Mouse (Mus musculus): Measurements from ENCODE around the gene C1qtnf5.
A peak's percentile ranks its signal among the peaks of the same experiment; 100 is the strongest.

Gene C1qtnf5

DNA sequence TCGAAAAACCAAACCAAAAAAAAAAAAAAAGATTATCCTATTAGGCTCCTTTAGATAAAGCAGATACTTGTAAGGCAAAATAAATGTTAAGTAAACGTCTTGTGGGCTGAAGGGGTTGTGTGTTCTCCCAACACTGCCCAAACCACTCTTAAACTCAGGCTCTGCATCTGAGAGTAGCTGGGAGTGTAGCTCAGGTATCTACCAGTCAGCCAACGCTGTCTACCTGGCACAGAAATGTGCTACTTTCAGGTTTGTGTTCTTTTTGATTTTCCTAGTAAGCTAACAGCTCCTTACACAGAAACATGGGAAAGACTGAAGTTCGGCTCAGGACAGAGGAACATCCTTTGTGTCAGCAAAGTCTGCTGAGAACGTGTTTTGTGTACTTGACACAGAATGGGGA, 25.2 kb downstream of the C1qtnf5 start:
- no peak for DNase-seq (ENCODE audit: low read depth)

DNA sequence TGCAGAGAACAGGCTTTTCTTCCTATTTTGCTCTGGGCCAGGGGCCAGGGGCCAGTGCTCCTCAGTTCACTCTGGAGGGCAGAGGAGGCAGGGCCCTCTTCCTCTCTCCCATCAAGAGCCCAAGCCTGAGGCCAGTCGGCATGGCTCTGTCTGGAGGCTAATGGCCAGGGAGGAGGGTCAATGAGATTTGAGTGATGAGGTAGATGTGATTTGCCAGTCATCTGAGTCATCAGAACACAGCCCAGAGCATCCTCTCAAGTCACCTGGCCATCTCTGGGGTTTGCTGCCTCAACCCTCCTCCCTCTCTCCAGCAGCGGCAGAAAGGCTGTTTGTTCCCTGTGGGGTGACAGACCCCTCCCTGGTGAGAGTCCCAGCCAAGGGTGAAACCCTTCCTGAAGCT, 26.2 kb downstream of the C1qtnf5 start:
- DNase-seq (ENCODE audit: low read depth) = no peak

- DNase-seq (ENCODE audit: low read depth) = peak; percentile 65
These were observed 27.2 kb downstream of the C1qtnf5 start, which contains the start of gene Mcam for GRCm38 (mm10) chr9:44134101-44134850. TSS of gene Mcam (plus strand) at chr9:44134469.

GRCm38 (mm10) chr9:44134851-44135730, 28.0 kb downstream of the C1qtnf5 start:
- peak; percentile 58 for DNase-seq (ENCODE audit: low read depth)

DNA sequence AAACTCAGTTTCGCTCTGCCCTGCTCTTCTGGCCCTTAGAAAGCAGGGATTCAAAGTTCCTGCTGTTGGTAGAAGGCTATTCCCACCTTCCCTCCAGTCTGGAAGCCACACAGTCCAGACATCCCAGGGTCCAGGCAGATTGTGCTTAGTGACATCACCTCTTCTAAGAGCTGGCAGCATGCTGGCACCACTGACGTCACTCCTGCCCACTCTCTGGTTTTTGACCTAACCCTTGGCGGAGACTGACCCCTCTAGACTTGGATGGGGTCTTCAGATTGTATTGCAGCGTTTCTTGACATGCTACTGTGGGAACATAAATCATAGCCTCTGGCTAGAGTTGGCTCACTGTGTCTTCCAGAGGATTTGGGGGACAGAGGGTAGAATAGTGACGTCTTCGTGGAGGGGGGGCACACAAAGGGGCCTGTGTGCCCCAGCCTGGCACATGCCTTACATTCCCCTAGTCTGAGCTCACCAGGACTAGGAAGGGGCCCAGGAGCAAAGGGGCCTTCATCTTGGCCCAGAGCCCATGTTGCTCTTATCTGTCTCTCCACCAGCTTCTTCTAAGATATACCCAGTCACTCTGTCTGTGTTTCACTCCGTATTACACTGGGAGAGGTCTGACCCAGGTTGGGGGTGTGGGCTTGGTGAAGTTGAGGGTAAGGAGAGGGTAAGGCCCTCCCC, 28.8 kb downstream of the C1qtnf5 start:
- DNase-seq (ENCODE audit: low read depth) = no peak

DNA sequence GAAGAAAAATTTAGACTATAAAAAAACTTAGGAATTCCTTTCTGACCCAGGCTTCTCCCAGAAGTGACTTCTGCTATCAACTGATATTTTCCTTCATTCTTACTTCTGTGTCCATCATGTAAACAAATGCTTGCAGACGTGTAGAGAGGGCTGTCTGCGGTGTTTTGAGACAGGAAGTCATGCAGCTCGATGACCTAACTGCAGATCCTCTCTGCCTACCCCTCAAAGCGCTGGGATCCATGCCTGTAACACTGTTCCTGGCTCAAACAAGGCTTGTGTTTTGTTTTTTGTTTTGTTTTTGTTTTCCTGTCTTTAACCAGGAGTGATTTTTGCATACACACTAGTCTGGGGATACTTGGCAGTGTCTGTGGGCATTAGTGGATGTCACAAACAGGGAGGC, 30.8 kb downstream of the C1qtnf5 start:
- no peak for DNase-seq (ENCODE audit: low read depth)

GRCm38 (mm10) chr9:44141951-44142350, 34.9 kb downstream of the C1qtnf5 start:
- DNase-seq (ENCODE audit: low read depth) = no peak

- no peak for DNase-seq (ENCODE audit: low read depth)
These were observed 36.4 kb downstream of the C1qtnf5 start for GRCm38 (mm10) chr9:44143421-44143820.

GRCm38 (mm10) chr9:44144023-44144717, 37.1 kb downstream of the C1qtnf5 start:
- DNase-seq (ENCODE audit: low read depth) = no peak

DNA sequence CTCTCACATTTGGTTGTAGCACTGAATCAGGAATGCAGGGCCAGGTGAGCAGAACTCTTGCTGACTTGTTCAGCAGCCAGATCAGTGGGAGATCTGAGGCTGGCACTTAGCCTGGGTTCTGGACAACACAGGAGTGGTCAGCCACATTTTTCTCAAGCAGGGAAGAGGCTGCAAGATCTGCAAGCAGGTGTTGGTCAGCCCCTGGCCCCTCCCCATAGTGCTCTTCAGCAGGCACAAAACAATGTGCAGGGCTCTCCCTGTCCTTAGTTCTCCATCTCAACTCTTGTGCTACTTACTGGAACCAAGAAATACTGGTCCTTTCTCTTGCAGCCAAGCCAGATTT, 37.6 kb downstream of the C1qtnf5 start:
- DNase-seq (ENCODE audit: low read depth) = no peak

- peak; percentile 47 for DNase-seq (ENCODE audit: low read depth)
These were observed 40.2 kb downstream of the C1qtnf5 start for GRCm38 (mm10) chr9:44147290-44147689.
